Mouse (Mus musculus) stomach, embryonic 15.5 days (tissue): ENCODE results near the gene Slc44a5. TPM values are rescaled to one million over a fixed set of nuclear protein-coding genes. Genes with fewer than 3 reads are reported as not detected.
A peak's percentile ranks its signal among the peaks of the same experiment; 100 is the strongest.

ENCODE experiments used
- ATAC-seq: fragments of 200-750 bp; cut with Nextera tagmentation; 2 replicates; pipeline ENCODE4 v1.8.0; 2017; ENCODE audit warnings: low read depth, moderate number of reproducible peaks, moderate TSS enrichment; ENCODE audit not compliant: insufficient read depth, low FRiP score
- H3K27ac ChIP-seq: fragments of 300-500 bp; sonication (generic); 2 replicates; pipeline ENCODE4 v1.5.1; 2015; ENCODE audit warnings: mild to moderate bottlenecking, inconsistent platforms
- H3K27me3 ChIP-seq: fragments of 300-500 bp; sonication (generic); replicated peaks from 2 replicates; pipeline ENCODE4 v1.6.1; 2015; ENCODE audit warnings: inconsistent platforms
- H3K36me3 ChIP-seq: fragments of 300-500 bp; sonication (generic); 2 replicates; pipeline ENCODE4 v1.6.1; 2015; ENCODE audit warnings: inconsistent platforms
- H3K4me1 ChIP-seq: fragments of 300-500 bp; sonication (generic); 2 replicates; pipeline ENCODE4 v1.6.1; 2015; ENCODE audit warnings: inconsistent platforms
- H3K4me2 ChIP-seq: fragments of 300-500 bp; sonication (generic); 2 replicates; pipeline ENCODE4 v1.6.1; 2015; ENCODE audit warnings: mild to moderate bottlenecking, inconsistent platforms
- H3K4me3 ChIP-seq: fragments of 300-500 bp; sonication (generic); replicated peaks from 2 replicates; pipeline ENCODE4 v1.5.1; 2015; ENCODE audit warnings: inconsistent platforms
- H3K9ac ChIP-seq: fragments of 300-500 bp; sonication (generic); 2 replicates; pipeline ENCODE4 v1.6.1; 2015; ENCODE audit warnings: inconsistent platforms
- H3K9me3 ChIP-seq: fragments of 300-500 bp; sonication (generic); 2 replicates; pipeline ENCODE4 v1.6.1; 2016; ENCODE audit warnings: inconsistent platforms
- WGBS: fragments of 180-500 bp; shearing (Covaris S2); methylation state at CpG from one replicate; pipeline ENCODE4 v1.1.7; 2015; 5-methylcytosine and 5-hydroxymethylcytosine counted together
- polyA plus RNA-seq: library from polyadenylated mRNA; unstranded; fragments of >200 nt; fragmentation: Nextera tagmentation; extraction: Ambion mirVana; gene quantifications from 2 replicates; pipeline ENCODE4 v1.2.1, GENCODE M21; 2015

The Slc44a5 gene
- polyA plus RNA-seq, 1 experiment from 2014 or later = 0.78 TPM

GRCm38 (mm10) chr3:154294924-154295834 lies 321.9 kb downstream of the Slc44a5 start:
- no peak overlapping the region for H3K9ac ChIP-seq
- no peak overlapping the region for H3K27ac ChIP-seq
- no peaks in the 10 kb centered on the region for H3K36me3 ChIP-seq
- 0 out of 2 replicates have a peak, but pooled peaks cover 3% of the 10 kb centered on the region for H3K27me3 ChIP-seq
- WGBS = 91% methylated on average over 17 of the region's 17 CpGs
- H3K4me1 ChIP-seq = no peaks in the 10 kb centered on the region
- no peak for ATAC-seq
- H3K4me2 ChIP-seq = no peak overlapping the region
- no peaks in the 10 kb centered on the region for H3K9me3 ChIP-seq
- no peak overlapping the region for H3K4me3 ChIP-seq

- Histone ChIP-seq H3K9me3 (no peaks in the 10 kb centered on the region), H3K9ac (no peak overlapping the region), H3K27ac (no peak overlapping the region), H3K4me3 (no peak overlapping the region), H3K4me1 (no peaks in the 10 kb centered on the region), H3K27me3 (no peaks in the 10 kb centered on the region), H3K36me3 (no peaks in the 10 kb centered on the region), H3K4me2 (no peak overlapping the region)
- no peak for ATAC-seq
- 40% methylated on average over 6 of the region's 6 CpGs for WGBS
Observed at GRCm38 (mm10) chr3:154297499-154297898, 324.3 kb downstream of the Slc44a5 start.

DNA sequence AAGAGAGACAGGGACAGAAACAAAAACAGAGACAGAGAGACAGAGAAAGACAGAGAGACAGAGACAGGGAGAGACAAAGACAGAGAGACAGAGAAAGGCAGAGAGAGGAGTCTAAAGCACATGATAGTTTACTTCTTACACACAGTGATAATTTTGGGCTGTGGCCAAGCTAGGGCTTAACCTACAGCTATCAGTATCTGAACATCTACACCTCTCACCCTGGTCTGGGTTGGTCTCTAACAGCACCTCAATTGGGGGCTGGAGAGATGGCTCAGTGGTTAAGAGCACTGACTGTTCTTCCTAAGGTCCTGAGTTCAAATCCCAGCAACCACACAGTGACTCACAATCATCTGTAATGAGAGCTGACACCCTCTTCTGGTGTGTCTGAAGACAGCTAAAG lies 325.3 kb downstream of the Slc44a5 start:
- no peak overlapping the region for H3K9ac ChIP-seq
- ATAC-seq = no peak

GRCm38 (mm10) chr3:154300006-154300405 lies 326.8 kb downstream of the Slc44a5 start:
- Histone ChIP-seq H3K4me3 (no peak overlapping the region), H3K27ac (no peak overlapping the region), H3K4me1 (no peaks in the 10 kb centered on the region), H3K4me2 (no peak overlapping the region), H3K9me3 (no peaks in the 10 kb centered on the region), H3K36me3 (no peaks in the 10 kb centered on the region), H3K27me3 (no peaks in the 10 kb centered on the region), H3K9ac (no peak overlapping the region)
- ATAC-seq = no peak
- WGBS = 87% methylated on average over 9 of the region's 9 CpGs

More for the DNA sequence above, 325.3 kb downstream of the Slc44a5 start:
- Histone ChIP-seq H3K4me3 (no peak overlapping the region), H3K27me3 (no peaks in the 10 kb centered on the region), H3K27ac (no peak overlapping the region), H3K9me3 (no peaks in the 10 kb centered on the region), H3K4me2 (no peak overlapping the region), H3K36me3 (no peaks in the 10 kb centered on the region), H3K4me1 (no peaks in the 10 kb centered on the region)

DNA sequence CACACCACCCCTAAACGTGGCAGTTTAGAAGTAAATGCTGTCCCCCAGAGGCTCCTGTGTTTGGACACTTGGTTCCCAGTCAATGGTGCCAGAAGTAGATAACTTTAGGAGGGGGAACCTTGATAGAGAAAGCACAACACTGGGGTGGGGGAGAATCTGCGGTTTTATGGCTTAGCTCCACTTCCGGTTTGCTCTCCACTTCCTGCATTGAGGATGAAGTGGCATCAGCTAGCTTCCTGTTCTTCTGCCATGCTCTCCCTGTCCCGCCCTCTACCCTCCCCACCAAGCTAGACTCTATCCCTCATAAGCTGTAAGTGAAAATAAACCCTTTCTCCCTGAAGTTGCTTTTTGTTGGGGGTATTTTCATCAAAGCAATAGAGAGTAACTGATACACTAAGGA lies 327.9 kb downstream of the Slc44a5 start:
- Histone ChIP-seq H3K9me3 (no peaks in the 10 kb centered on the region), H3K27ac (no peak overlapping the region), H3K4me2 (no peak overlapping the region), H3K36me3 (no peaks in the 10 kb centered on the region), H3K4me1 (no peaks in the 10 kb centered on the region), H3K4me3 (no peak overlapping the region), H3K27me3 (no peaks in the 10 kb centered on the region), H3K9ac (no peak overlapping the region)
- no peak for ATAC-seq
- WGBS = 73% methylated on average over 4 of the region's 4 CpGs

DNA sequence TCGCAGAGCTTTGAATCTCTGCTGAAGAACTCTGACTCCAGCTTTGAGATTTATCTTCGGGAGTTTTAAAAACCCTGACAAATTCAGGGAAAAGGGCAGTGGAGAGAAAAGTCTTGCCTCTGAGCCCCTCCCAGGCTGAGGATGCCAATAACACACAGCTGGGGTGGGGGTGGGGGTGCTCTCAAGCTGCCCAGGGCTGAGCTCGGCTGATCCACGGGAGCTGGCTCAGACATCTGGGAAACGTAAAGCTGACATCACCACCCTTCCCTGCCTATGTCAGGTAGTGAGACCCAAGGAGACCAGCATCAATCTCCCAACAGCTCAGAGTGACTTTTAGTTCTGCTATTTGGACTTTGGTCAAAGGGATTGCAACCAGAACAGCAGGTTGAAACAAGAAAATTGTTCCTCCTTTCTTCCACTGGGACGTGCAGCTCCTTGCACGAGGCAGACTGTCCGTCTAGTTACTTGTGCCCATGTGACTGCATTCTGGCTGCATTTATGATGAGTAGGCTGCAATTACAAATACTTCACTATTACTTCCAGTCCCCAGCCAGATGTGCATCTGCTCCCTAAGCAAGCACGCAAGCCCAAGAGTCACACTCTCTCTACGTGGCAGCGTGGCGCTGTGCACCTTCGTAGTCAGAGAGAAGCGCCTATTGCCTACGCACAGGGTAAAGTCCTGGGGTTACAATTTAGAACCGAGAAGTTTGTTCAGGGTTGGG lies 332.1 kb downstream of the Slc44a5 start:
- no peak overlapping the region for H3K4me3 ChIP-seq
- H3K27ac ChIP-seq = no peak overlapping the region
- no peak for ATAC-seq
- no peak overlapping the region for H3K9ac ChIP-seq
- H3K4me2 ChIP-seq = 0 out of 2 replicates have a peak overlapping the region, but pooled peaks have one; percentile 13
- H3K36me3 ChIP-seq = no peaks in the 10 kb centered on the region
- no peaks in the 10 kb centered on the region for H3K9me3 ChIP-seq
- 51% methylated on average over 16 of the region's 16 CpGs for WGBS
- H3K4me1 ChIP-seq = no peaks in the 10 kb centered on the region
- H3K27me3 ChIP-seq = no peaks in the 10 kb centered on the region

- H3K9me3 ChIP-seq = no peaks in the 10 kb centered on the region
- H3K27ac ChIP-seq = no peak overlapping the region
- no peaks in the 10 kb centered on the region for H3K36me3 ChIP-seq
- H3K4me2 ChIP-seq = no peak overlapping the region
- 16% methylated on average over 5 of the region's 5 CpGs for WGBS
- no peak overlapping the region for H3K9ac ChIP-seq
- H3K4me1 ChIP-seq = no peaks in the 10 kb centered on the region
- no peak overlapping the region for H3K4me3 ChIP-seq
- H3K27me3 ChIP-seq = peaks cover 7% of the 10 kb centered on the region; the same call in 1 of the 2 replicates
- no peak for ATAC-seq
Observed at GRCm38 (mm10) chr3:154317651-154318248, 344.5 kb downstream of the Slc44a5 start.

Other genes starting within 250 kb of the Slc44a5 start
- gene St6galnac3, start 248.3 kb upstream of the Slc44a5 start, polyA plus RNA-seq = 36.6 and 39.8 TPM in 2 replicates
- gene Asb17, start 129.2 kb upstream of the Slc44a5 start, polyA plus RNA-seq = 0.30 and 0.82 TPM in 2 replicates
- 0.08 and 0.09 TPM in 2 replicates for gene Msh4, start 67.3 kb upstream of the Slc44a5 start, polyA plus RNA-seq
- 52.5 and 56.2 TPM in 2 replicates for gene Rabggtb, start 60.4 kb upstream of the Slc44a5 start, polyA plus RNA-seq
- 87.9 and 103 TPM in 2 replicates for gene Acadm, start 28.8 kb upstream of the Slc44a5 start, polyA plus RNA-seq